Mouse (Mus musculus) urinary bladder, postnatal 25 days (tissue): Measurements from ENCODE around the gene Csrnp1.
A peak's percentile ranks its signal among the peaks of the same experiment; 100 is the strongest.

Experiments
- DNase-seq: peaks from one replicate; pipeline ENCODE4 v3.0.0; 2022; ENCODE audit warnings: low spot score

Csrnp1 gene

DNA sequence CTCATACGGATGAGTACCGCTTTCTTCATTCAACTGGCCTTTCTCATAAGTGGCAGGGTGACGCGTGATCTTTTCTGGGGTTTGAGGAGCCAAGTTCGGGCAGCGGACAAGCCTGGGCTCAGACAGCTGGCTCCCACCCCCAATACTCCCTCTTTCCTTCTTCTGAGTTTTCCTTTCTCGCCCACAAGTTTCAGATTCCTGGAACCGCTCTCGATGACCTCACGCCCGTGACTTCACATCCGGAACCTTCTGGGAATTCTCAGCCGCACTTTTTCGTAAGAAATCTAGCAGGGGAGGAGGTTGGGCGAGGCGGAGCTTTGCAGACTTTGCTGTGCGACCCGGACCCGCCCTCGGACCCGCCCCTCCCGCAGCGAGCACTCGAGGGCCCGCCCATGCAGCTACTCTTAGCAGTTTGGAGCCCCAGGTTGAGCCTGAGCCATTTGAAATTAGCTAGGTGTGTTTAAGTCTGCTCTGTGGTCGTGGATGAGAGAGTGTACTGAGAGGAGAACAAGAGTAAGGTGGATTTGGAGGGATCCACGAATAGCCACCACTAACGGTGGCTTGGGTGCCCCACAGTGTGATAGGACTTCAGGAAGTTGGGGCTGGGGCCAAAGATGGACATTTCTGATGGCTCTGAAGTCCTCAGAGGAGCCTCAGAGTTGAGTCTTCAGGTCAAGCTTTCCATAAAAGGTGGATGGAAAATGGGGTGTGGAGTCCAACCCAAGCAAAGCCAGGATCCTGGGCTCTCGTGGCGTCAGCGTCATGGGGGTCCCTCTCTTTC lies 17.7 kb upstream of the Csrnp1 start:
- peak; percentile 78 for DNase-seq

GRCm38 (mm10) chr9:120000761-120001160 lies 16.3 kb upstream of the Csrnp1 start:
- no peak for DNase-seq

GRCm38 (mm10) chr9:119999636-120000035 lies 15.2 kb upstream of the Csrnp1 start:
- DNase-seq: no peak

- DNase-seq: no peak
These were observed 14.3 kb upstream of the Csrnp1 start for GRCm38 (mm10) chr9:119998776-119999175.

DNA sequence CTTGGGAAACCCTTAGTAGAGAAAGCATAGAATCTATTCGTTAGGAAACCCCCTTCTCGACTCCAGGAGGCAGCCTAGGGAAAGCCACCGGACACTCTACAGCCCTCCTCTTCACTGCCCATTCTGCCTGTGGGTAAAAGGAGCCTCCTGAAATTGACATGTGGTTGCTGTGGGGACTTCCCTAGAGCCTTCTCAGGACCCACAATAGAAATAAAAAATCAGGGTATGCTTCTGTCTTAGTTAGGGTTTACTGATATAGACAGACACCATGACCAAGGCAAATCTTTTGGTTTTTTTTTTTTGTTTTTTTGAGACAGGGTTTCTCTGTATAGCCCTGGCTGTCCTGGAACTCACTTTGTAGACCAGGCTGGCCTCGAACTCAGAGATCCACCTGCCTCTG lies 11.6 kb upstream of the Csrnp1 start:
- no peak for DNase-seq

DNA sequence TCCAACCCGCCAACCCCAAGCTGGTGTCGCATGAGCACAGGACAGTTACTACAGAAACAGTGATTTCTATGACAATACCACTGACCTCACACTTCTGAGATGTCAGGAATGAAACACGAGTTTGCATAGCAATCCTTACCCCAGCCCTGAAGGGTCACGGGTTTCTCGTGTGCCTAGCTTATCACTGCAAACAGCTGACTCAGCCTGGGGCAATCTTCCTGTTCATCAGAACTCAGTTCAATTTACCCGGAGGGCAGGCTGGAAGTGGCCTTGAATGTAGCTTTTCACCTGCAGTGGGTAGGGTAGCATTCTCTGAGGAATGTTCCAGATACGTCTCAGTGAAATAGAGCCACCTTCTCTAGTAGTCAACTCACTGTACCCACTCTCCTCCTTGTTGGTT lies 9.7 kb upstream of the Csrnp1 start:
- no peak for DNase-seq

DNA sequence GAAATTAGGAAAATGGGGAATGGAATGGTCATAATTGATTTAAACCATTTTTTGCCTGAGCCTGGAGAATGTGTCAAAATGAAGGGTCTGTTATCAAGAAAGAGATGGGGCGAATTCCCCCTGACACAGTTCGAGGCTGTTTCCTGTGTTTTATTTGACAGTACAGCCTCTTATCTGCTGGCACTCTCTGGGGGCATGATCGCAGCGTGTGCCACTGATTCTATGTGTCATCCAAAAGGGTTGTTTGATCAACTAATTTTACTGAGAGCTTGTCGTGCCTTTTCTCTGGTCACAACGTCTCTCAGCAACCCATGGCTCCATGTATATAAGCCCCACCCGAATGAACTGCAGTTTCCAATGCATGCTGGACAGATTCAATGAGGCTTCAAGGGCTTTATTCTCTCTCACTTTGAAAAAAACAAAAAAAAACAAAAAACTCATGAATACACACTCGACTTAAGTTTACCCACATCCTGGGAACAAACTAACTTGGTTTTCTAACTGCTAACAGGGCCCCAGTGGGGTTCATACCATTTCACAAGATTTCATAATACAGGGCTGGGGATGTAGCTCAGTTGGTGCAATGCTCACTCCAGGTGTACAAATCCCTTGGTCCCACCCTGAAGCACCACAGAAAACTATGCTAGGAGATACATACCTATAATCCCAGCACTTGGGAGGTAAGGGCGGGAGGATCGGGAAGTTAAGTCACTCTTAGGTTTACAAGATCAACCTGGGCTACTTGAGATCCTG lies 8.8 kb upstream of the Csrnp1 start:
- DNase-seq: no peak

DNA sequence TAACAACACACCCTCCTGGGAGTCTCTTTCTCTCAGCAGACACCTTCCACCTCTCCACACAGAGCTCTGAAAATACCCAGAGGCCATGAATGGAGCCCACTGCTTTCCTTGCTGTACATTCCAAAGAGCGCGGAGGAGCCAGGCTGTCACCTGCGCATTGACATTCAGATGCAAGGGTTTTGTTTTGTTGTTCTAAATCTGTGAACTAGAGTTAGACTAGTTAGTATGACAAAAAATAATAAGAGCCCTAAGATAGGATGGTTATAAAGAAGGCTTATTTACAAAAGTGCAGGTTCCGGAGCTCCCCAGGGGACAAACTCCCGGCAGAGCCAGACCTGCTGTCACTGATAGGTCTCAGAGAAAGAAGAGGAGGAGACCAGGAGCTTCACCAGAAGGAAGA lies 6.9 kb upstream of the Csrnp1 start:
- DNase-seq: no peak

DNA sequence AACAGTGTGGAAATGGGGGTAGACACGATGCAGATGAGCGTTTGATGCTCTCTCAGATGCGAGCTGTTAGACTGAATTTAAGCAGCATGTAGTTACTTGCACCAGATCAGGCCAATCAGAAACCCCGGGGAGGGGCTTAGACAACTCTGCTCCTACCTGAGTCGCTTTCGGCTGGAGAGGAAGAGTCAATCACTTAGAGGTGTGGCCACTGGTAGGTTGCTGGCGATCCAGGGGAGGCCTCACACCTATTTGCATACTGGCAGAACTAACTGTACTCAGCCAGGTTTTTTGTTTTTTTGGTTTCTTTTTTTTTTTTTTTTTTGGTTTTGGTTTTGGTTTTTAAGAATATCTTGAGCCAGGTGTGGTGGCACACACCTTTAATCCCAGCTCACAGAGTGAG lies 3.8 kb upstream of the Csrnp1 start:
- no peak for DNase-seq

DNA sequence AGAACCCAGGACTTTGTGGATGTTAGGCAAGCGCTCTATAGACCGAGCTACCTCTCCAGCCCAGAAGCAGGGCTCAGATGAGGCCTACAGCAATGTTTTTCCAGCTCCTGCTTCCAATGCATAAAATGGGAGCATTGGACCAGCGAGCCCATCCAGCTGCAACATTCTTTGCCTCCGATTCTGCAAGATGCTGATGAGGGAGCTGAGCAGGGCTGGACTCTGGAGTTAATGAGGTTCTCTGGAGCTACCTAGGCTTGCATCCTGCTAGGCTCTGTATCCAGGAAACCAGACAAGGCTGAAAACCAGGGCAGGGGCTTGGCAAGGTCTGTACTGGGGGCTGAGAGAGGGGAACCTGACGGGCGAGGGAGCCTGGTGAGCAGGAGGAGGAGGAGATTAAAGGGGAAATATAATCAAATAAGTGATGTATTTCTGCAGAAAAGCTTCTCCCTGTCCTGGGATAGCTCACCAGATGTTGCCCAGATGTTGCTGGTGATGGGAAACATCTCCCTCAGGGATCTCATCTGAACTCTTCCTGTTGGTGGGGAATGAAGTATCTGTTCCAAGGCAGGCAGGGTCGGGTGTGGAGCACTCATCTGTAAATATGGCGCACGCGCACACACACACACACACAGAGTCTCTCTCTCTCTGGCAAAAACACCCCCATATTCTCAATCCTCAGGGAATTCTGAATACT lies 1.6 kb upstream of the Csrnp1 start:
- no peak for DNase-seq

GRCm38 (mm10) chr9:119983585-119984535 lies 598 bp downstream of the Csrnp1 start:
- DNase-seq: peak; percentile 90

GRCm38 (mm10) chr9:119982956-119983551 lies 1.4 kb downstream of the Csrnp1 start:
- DNase-seq: peak; percentile 61

- no peak for DNase-seq
These were observed 2.1 kb downstream of the Csrnp1 start for GRCm38 (mm10) chr9:119982241-119982811.

- DNase-seq: peak; percentile 57
These were observed 3.0 kb downstream of the Csrnp1 start for GRCm38 (mm10) chr9:119981183-119982179.

- DNase-seq: no peak
These were observed 3.7 kb downstream of the Csrnp1 start for GRCm38 (mm10) chr9:119980770-119981182.

DNA sequence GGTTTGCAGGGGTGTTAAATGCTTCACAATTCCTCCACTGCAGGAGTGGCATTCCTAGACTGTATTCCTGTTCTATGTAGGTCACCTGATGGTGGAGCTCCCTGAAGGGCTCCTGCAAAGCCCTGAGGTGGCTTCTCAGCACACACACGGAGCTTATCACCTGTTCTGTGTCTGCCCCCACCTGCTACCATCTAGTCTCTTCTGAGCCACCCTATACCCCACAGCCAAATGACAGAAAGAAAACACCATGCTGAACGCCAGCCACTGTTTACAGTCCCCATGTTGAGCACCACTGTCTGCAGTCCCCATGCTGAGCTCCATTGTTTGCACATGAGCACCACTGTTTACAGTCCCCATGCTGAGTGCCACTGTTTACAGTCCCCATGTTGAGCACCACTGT lies 4.7 kb downstream of the Csrnp1 start:
- no peak for DNase-seq

- DNase-seq: no peak
These were observed 5.5 kb downstream of the Csrnp1 start for GRCm38 (mm10) chr9:119978811-119979441.

DNA sequence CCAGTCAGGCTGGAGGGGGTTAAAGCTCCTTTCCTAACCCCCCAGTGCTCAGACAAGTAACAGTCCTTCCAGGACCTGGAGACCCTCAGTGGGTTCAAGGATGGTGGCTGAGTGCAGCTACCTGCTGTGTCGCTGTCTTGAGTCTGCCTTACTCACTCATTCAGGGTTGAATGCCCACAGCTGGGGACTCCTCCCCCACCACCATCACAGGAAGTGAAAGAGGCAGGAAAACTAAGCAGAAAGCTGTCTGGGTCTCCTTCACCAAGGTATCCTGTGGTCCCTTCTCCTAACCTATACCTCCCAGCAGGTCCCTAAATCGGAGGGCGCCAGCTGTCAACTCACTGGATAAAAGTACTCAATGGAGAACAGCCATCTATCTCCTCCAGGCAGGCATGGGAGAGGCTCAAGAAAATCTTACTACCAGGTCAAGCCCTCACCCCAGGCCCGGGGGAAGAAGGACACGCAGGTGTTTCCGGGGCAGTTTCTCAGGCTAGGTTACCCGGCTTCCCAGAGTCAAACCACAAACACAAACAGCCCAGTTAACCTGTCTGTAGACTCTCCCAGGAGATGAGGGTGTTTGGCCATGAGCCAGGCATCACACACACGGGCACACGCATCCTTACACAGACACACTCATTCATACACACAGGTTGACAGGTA lies 6.2 kb downstream of the Csrnp1 start:
- no peak for DNase-seq
